Mouse (Mus musculus) gastrocnemius, postnatal 36 days (tissue): ENCODE measurements at regions not wholly inside any gene's neighbourhood (a gene's known extent, or its start where the extent isn't known, plus 50 kb on each side); places are given as distances from the start of the nearest gene placed in this dataset.

Source experiments
- DNase-seq, 2 experiments: peaks; one replicate each; pipeline ENCODE4 v3.0.0; 2022
- intact Hi-C: fragments of 180-260 bp; cut with DNase I; formaldehyde crosslinking; loops from one replicate; pipeline ENCODE4 v1.15.1; 2025

- intact Hi-C loops, result no loop called here
- DNase-seq, result no peak
Observed at GRCm38 (mm10) chr8:116315410-116315809, 189.4 kb upstream of the Dynlrb2 start.

GRCm38 (mm10) chr8:116314429-116315092, 190.2 kb upstream of the Dynlrb2 start:
- intact Hi-C loops, result no loop called here
- DNase-seq, result no peak

GRCm38 (mm10) chr8:116298891-116299290, 205.9 kb upstream of the Dynlrb2 start:
- intact Hi-C loops, result no loop called here
- no peak for DNase-seq

- DNase-seq, result no peak
- intact Hi-C loops, result no loop called here
Observed at GRCm38 (mm10) chr8:116290671-116291245, 214.0 kb upstream of the Dynlrb2 start.

- DNase-seq, result no peak
- intact Hi-C loops, result no loop called here
Observed at GRCm38 (mm10) chr8:116289237-116289636, 215.5 kb upstream of the Dynlrb2 start.

- DNase-seq, result no peak
- intact Hi-C loops, result no loop called here
Observed at GRCm38 (mm10) chr8:116283990-116284389, 220.8 kb upstream of the Dynlrb2 start.

DNA sequence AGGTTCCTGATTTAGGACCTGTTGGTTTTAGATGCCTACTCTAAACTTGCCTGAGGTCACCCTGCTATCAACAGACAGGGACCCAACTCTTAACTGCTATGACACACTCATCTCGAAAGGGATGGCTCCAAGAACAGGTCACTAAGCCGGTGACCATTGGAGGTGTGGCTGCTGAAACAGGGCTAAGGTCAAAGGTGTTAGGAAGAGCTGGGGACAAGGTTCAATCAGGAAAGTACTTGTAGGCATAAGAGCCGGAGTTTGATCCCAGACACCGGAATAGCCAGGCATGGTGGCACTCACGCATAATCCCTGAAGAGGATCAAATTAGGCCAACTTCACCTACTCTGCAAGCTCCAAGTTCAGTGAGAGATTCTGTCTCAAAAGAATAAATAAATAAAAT, 222.4 kb upstream of the Dynlrb2 start:
- intact Hi-C loops, result no loop called here
- no peak for DNase-seq

DNA sequence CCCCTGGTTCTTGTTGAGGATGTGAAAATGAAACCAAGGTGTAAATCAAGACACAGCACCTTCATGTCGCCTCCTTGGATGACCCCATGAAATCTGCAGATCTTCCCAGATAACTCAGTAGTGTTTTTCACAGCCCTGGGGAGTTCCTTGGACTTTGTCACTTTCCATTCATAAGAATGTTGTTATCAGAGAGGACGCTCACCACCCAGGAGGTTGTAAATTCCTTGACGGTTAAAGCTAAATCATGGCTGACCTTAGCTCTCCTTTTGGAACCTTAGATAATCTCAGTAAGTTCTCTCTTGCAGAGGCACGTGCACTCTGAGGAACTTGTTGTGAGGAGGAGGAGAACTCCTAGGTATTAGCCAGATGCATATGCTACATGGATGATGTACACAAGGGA, 229.8 kb upstream of the Dynlrb2 start:
- intact Hi-C loops, result no loop called here
- DNase-seq, result no peak

DNA sequence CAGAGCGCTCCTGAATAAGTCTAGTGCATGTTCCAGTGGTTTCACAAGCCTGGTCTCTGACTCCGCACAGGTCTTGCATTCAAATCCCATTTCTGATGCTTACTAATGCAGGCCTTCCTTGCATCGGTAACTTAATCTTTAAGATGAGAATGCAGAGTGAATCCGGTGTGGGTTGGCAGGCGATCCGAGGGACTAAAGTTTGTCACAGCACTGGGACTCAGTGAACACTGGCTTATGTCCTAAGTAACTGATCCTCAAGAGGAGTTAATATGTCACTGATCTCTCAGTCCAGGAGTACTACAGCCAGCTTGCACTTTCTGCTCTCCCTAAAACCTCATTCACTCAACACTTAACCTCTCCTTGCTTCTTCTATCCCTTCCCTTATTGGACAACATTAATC, 233.5 kb upstream of the Dynlrb2 start:
- intact Hi-C loops, result no loop called here
- DNase-seq, result no peak

DNA sequence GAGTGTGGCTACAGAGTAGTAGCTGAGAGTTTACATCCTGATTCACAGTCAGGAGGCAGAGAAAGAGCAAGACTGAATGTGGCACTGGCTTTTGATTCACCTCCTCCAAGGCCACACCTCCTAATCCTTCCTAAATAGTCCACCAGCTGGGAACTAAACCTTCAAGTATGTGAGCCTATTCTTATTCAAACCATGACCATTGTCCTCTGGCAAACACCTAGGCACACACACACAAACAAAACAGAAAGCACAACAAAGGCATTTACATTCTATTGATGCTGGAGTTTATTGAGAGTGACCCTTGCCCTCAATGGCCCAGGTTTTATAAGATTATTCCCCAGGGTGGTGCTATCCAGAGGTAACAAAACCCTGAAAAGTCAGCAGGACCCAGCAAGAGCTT, 235.4 kb upstream of the Dynlrb2 start:
- DNase-seq, result no peak
- intact Hi-C loops, result no loop called here

GRCm38 (mm10) chr8:116268685-116269084, 236.1 kb upstream of the Dynlrb2 start:
- intact Hi-C loops, result no loop called here

GRCm38 (mm10) chr8:116268161-116268560, 236.6 kb upstream of the Dynlrb2 start:
- intact Hi-C loops, result no loop called here
- peak in 1 of 2 experiments; percentile 33 for DNase-seq

More at GRCm38 (mm10) chr8:116268685-116269084, 236.1 kb upstream of the Dynlrb2 start:
- DNase-seq, result no peak

- DNase-seq, result no peak
- intact Hi-C loops, result no loop called here
Observed at GRCm38 (mm10) chr8:116267021-116267420, 237.8 kb upstream of the Dynlrb2 start.

- no peak for DNase-seq
- intact Hi-C loops, result no loop called here
Observed at GRCm38 (mm10) chr8:116265591-116265990, 239.2 kb upstream of the Dynlrb2 start.

DNA sequence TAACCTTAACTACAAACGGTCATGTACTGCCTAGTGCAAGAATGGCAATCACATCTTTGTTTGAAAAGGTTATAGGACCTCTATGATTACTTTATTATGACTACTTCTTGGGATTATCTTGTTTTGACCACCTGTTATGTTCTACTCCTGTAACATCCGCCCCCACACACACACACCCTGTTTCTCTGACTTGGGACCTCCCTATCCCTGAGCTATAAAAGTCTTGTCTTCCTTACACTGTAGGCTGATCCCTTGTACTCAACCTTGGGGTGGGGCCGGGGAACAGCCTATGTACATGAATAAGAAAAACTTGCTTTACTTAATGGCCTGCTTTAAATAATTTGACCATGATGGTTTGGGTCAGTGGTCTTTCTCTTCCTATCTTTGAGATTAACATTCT, 240.7 kb upstream of the Dynlrb2 start:
- DNase-seq, result no peak
- intact Hi-C loops, result no loop called here

GRCm38 (mm10) chr8:116261286-116261685, 243.5 kb upstream of the Dynlrb2 start:
- intact Hi-C loops, result no loop called here
- no peak for DNase-seq

DNA sequence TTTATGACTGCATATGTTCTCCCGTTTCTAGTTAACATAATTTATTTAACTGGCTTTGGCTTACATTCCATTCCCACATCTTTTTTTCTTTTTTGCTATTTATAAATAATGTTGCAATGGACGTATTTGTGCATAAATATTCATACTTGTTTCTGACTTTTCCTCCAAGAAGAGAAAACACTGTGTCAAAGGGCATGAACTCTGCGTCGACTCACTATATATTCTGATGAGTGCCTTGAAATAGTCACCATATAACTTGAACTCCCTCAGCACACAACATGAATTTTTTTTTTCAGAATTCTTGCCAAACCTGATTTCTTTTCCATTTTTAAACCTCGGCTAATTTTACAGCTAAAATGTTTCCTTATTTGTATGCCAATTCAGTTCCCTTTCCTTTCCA, 249.4 kb upstream of the Dynlrb2 start:
- intact Hi-C loops, result no loop called here
- DNase-seq, result no peak

GRCm38 (mm10) chr8:116252455-116253216, 252.1 kb upstream of the Dynlrb2 start:
- DNase-seq, result no peak
- intact Hi-C loops, result no loop called here

GRCm38 (mm10) chr8:116248398-116248797, 256.4 kb upstream of the Dynlrb2 start:
- intact Hi-C loops, result no loop called here
- no peak for DNase-seq

GRCm38 (mm10) chr8:116243493-116243892, 261.3 kb upstream of the Dynlrb2 start:
- DNase-seq, result no peak
- intact Hi-C loops, result no loop called here

- intact Hi-C loops, result no loop called here
- DNase-seq, result no peak
Observed at GRCm38 (mm10) chr8:116242972-116243371, 261.8 kb upstream of the Dynlrb2 start.

DNA sequence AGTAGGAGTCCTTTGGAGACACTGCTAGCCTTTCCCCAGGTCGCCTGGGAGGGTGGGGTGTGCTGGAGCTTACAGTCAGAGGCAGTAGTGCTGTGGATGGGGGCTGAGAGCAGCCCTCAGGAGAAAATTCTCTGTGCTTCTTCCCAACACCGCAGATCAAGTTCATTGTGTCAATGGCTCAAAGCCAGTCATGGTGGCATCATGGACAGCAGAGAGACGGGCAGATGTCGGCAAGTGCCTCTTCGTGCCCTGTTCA, 262.9 kb upstream of the Dynlrb2 start:
- no peak for DNase-seq
- intact Hi-C loops, result no loop called here
